Mouse (Mus musculus) heart, embryonic 15.5 days (tissue): ENCODE data around the gene Folr1. TPM values are rescaled to one million over a fixed set of nuclear protein-coding genes. Genes with fewer than 3 reads are reported as not detected.

ENCODE experiments used
- ATAC-seq: fragments of 200-750 bp; cut with Nextera tagmentation; replicated peaks from 2 replicates; pipeline ENCODE4 v1.8.0; 2017; ENCODE audit warnings: low read depth, moderate TSS enrichment; ENCODE audit not compliant: insufficient number of reproducible peaks, insufficient read depth, low FRiP score
- H3K27ac ChIP-seq: fragments of 300-500 bp; sonication (generic); 2 replicates; pipeline ENCODE4 v1.5.1; 2015; ENCODE audit warnings: mild to moderate bottlenecking, inconsistent platforms
- H3K27me3 ChIP-seq: fragments of 300-500 bp; sonication (generic); 2 replicates; pipeline ENCODE4 v1.6.1; 2015; ENCODE audit warnings: inconsistent platforms
- H3K36me3 ChIP-seq: fragments of 300-500 bp; sonication (generic); 2 replicates; pipeline ENCODE4 v1.6.1; 2015; ENCODE audit warnings: mild to moderate bottlenecking, inconsistent platforms
- H3K4me1 ChIP-seq: fragments of 300-500 bp; sonication (generic); replicated peaks from 2 replicates; pipeline ENCODE4 v1.6.1; 2015; ENCODE audit warnings: inconsistent platforms
- H3K4me2 ChIP-seq: fragments of 300-500 bp; sonication (generic); 2 replicates; pipeline ENCODE4 v1.6.1; 2015; ENCODE audit warnings: inconsistent platforms, mild to moderate bottlenecking, moderate library complexity
- H3K4me3 ChIP-seq: fragments of 300-500 bp; sonication (generic); 2 replicates; pipeline ENCODE4 v1.5.1; 2015; ENCODE audit warnings: mild to moderate bottlenecking, inconsistent platforms
- H3K9ac ChIP-seq: fragments of 300-500 bp; sonication (generic); 2 replicates; pipeline ENCODE4 v1.6.1; 2015; ENCODE audit warnings: mild to moderate bottlenecking, inconsistent platforms
- H3K9me3 ChIP-seq: fragments of 300-500 bp; sonication (generic); replicated peaks from 2 replicates; pipeline ENCODE4 v1.6.1; 2016; ENCODE audit warnings: inconsistent platforms
- WGBS: fragments of 180-500 bp; shearing (Covaris S2); methylation state at CpG from one replicate; pipeline ENCODE4 v1.1.7; 2015; ENCODE audit warnings: mixed read lengths; 5-methylcytosine and 5-hydroxymethylcytosine counted together
- polyA plus RNA-seq: library from polyadenylated mRNA; unstranded; fragments of >200 nt; fragmentation: Nextera tagmentation; extraction: Ambion mirVana; gene quantifications from 2 replicates; pipeline ENCODE4 v1.2.1, GENCODE M21; 2015

The Folr1 gene
- polyA plus RNA-seq, 1 experiment from 2014 or later: 4.3 TPM

GRCm38 (mm10) chr7:101868241-101869162 lies 2.1 kb downstream of the Folr1 start:
- Histone ChIP-seq H3K9ac (no peak overlapping the region), H3K4me2 (no peak overlapping the region), H3K4me3 (no peak overlapping the region), H3K9me3 (no peaks in the 10 kb centered on the region), H3K4me1 (peaks cover 21% of the 10 kb centered on the region), H3K27me3 (no peaks in the 10 kb centered on the region), H3K36me3 (no peaks in the 10 kb centered on the region), H3K27ac (peak overlapping the region; percentile 48)
- WGBS: 57% methylated on average over 13 of the region's 13 CpGs
- 0 out of 2 replicates have a peak, but pooled peaks have one; percentile 50 for ATAC-seq

- Histone ChIP-seq H3K27me3 (no peaks in the 10 kb centered on the region), H3K4me2 (no peak overlapping the region), H3K9ac (no peak overlapping the region), H3K4me3 (no peak overlapping the region), H3K4me1 (peaks cover 19% of the 10 kb centered on the region), H3K9me3 (no peaks in the 10 kb centered on the region), H3K27ac (no peak overlapping the region), H3K36me3 (no peaks in the 10 kb centered on the region)
- 88% methylated on average over 4 of the region's 4 CpGs for WGBS
- no peak for ATAC-seq
Observed at GRCm38 (mm10) chr7:101867482-101867881, 3.1 kb downstream of the Folr1 start.

GRCm38 (mm10) chr7:101866491-101867265 lies 3.9 kb downstream of the Folr1 start:
- H3K27me3 ChIP-seq: no peaks in the 10 kb centered on the region
- H3K36me3 ChIP-seq: no peaks in the 10 kb centered on the region
- no peak overlapping the region for H3K4me2 ChIP-seq
- ATAC-seq: no peak
- H3K9me3 ChIP-seq: no peaks in the 10 kb centered on the region
- no peak overlapping the region for H3K27ac ChIP-seq
- no peak overlapping the region for H3K9ac ChIP-seq
- no peak overlapping the region for H3K4me3 ChIP-seq
- H3K4me1 ChIP-seq: peaks cover 19% of the 10 kb centered on the region
- 76% methylated on average over 11 of the region's 11 CpGs for WGBS

GRCm38 (mm10) chr7:101863415-101863814 lies 7.2 kb downstream of the Folr1 start, which contains the start of gene Anapc15:
Anapc15 (plus strand) TSS chr7:101863715.
- Histone ChIP-seq H3K9ac (no peak within 1 kb of the TSS), H3K36me3 (no peaks in the 10 kb centered on the region), H3K9me3 (no peaks in the 10 kb centered on the region)

GRCm38 (mm10) chr7:101862291-101862690 lies 8.3 kb downstream of the Folr1 start:
- Histone ChIP-seq H3K9ac (no peak overlapping the region), H3K9me3 (no peaks in the 10 kb centered on the region)
- WGBS: 66% methylated on average over 3 of the region's 3 CpGs

More at GRCm38 (mm10) chr7:101863415-101863814, 7.2 kb downstream of the Folr1 start, which contains the start of gene Anapc15:
- no peak for ATAC-seq
- no peak within 1 kb of the TSS for H3K4me3 ChIP-seq
- H3K27ac ChIP-seq: no peak within 1 kb of the TSS
- H3K4me2 ChIP-seq: no peak within 1 kb of the TSS
- no peaks in the 10 kb centered on the region for H3K27me3 ChIP-seq
- WGBS: 55% methylated on average over 3 of the region's 3 CpGs
- peaks cover 5% of the 10 kb centered on the region for H3K4me1 ChIP-seq

GRCm38 (mm10) chr7:101860978-101861377 lies 9.6 kb downstream of the Folr1 start:
- H3K9me3 ChIP-seq: no peaks in the 10 kb centered on the region
- H3K4me3 ChIP-seq: no peak overlapping the region
- no peaks in the 10 kb centered on the region for H3K36me3 ChIP-seq
- no peak overlapping the region for H3K27ac ChIP-seq
- H3K27me3 ChIP-seq: no peaks in the 10 kb centered on the region
- H3K4me1 ChIP-seq: no peaks in the 10 kb centered on the region
- no peak overlapping the region for H3K9ac ChIP-seq
- H3K4me2 ChIP-seq: no peak overlapping the region
- ATAC-seq: no peak

More at GRCm38 (mm10) chr7:101862291-101862690, 8.3 kb downstream of the Folr1 start:
- Histone ChIP-seq H3K4me2 (no peak overlapping the region), H3K27ac (no peak overlapping the region), H3K27me3 (no peaks in the 10 kb centered on the region), H3K4me3 (no peak overlapping the region), H3K4me1 (no peaks in the 10 kb centered on the region), H3K36me3 (no peaks in the 10 kb centered on the region)
- ATAC-seq: no peak

GRCm38 (mm10) chr7:101858362-101858761 lies 12.2 kb downstream of the Folr1 start:
- Histone ChIP-seq H3K4me3 (no peak overlapping the region), H3K4me1 (no peaks in the 10 kb centered on the region), H3K27me3 (no peaks in the 10 kb centered on the region), H3K9ac (no peak overlapping the region), H3K9me3 (no peaks in the 10 kb centered on the region), H3K36me3 (no peaks in the 10 kb centered on the region), H3K4me2 (no peak overlapping the region), H3K27ac (no peak overlapping the region)
- 73% methylated on average over 9 of the region's 9 CpGs for WGBS
- ATAC-seq: no peak

- Histone ChIP-seq H3K4me3 (no peak within 1 kb of the TSS), H3K27me3 (no peaks in the 10 kb centered on the region), H3K36me3 (no peaks in the 10 kb centered on the region), H3K27ac (no peak within 1 kb of the TSS), H3K4me2 (no peak within 1 kb of the TSS), H3K4me1 (no peaks in the 10 kb centered on the region), H3K9ac (no peak within 1 kb of the TSS), H3K9me3 (no peaks in the 10 kb centered on the region)
- 86% methylated on average over 4 of the region's 4 CpGs for WGBS
- no peak for ATAC-seq
Observed at GRCm38 (mm10) chr7:101857094-101857493, 13.5 kb downstream of the Folr1 start, which contains the start of gene Folr2. Folr2 (minus strand) TSS chr7:101857194.

GRCm38 (mm10) chr7:101853816-101854215 lies 16.8 kb downstream of the Folr1 start:
- 55% methylated on average over 2 of the region's 2 CpGs for whole genome bisulfite sequencing
- H3K27me3 ChIP-seq: no peaks in the 10 kb centered on the region

GRCm38 (mm10) chr7:101852846-101853245 lies 17.7 kb downstream of the Folr1 start:
- Histone ChIP-seq H3K36me3 (no peaks in the 10 kb centered on the region), H3K4me2 (no peak overlapping the region), H3K27ac (no peak overlapping the region), H3K4me1 (no peaks in the 10 kb centered on the region), H3K9ac (no peak overlapping the region), H3K9me3 (no peaks in the 10 kb centered on the region), H3K4me3 (no peak overlapping the region), H3K27me3 (no peaks in the 10 kb centered on the region)
- no peak for ATAC-seq
- WGBS: 79% methylated on average over 6 of the region's 6 CpGs

More at GRCm38 (mm10) chr7:101853816-101854215, 16.8 kb downstream of the Folr1 start:
- Histone ChIP-seq H3K9me3 (no peaks in the 10 kb centered on the region), H3K4me1 (no peaks in the 10 kb centered on the region), H3K9ac (no peak overlapping the region), H3K36me3 (no peaks in the 10 kb centered on the region), H3K4me3 (no peak overlapping the region), H3K4me2 (no peak overlapping the region), H3K27ac (no peak overlapping the region)
- no peak for ATAC-seq

- Histone ChIP-seq H3K4me2 (no peak overlapping the region), H3K9ac (no peak overlapping the region), H3K4me1 (no peaks in the 10 kb centered on the region), H3K4me3 (no peak overlapping the region), H3K9me3 (no peaks in the 10 kb centered on the region), H3K27ac (no peak overlapping the region), H3K27me3 (no peaks in the 10 kb centered on the region), H3K36me3 (no peaks in the 10 kb centered on the region)
- 73% methylated on average over 6 of the region's 6 CpGs for WGBS
- ATAC-seq: no peak
Observed at GRCm38 (mm10) chr7:101851689-101852088, 18.9 kb downstream of the Folr1 start.
